Mouse (Mus musculus): ENCODE measurements around the gene Ccdc85a.

The Ccdc85a gene

GRCm38 (mm10) chr11:28583911-28584434 lies at the start of gene Ccdc85a:
Gene Ccdc85a, minus strand, starts transcription at chr11:28584324.
- peak; percentile 83 to 94 for DNase-seq (ENCODE audit: inconsistent age in 2 of 2, low spot score in 1 of 2)

- DNase-seq (ENCODE audit: inconsistent age in 2 of 2, low spot score in 1 of 2) = no peak
These were observed 49.5 kb upstream of the Ccdc85a start for GRCm38 (mm10) chr11:28633571-28634125.

- DNase-seq (ENCODE audit: inconsistent age in 2 of 2, low spot score in 1 of 2) = no peak
These were observed 49.0 kb upstream of the Ccdc85a start for GRCm38 (mm10) chr11:28633093-28633492.

GRCm38 (mm10) chr11:28630771-28631170 lies 46.6 kb upstream of the Ccdc85a start:
- no peak for DNase-seq (ENCODE audit: inconsistent age in 2 of 2, low spot score in 1 of 2)

GRCm38 (mm10) chr11:28610781-28611491 lies 26.8 kb upstream of the Ccdc85a start:
- DNase-seq (ENCODE audit: inconsistent age in 2 of 2, low spot score in 1 of 2) = peak in 1 of 2 experiments; percentile 20

- peak; percentile 23 to 65 for DNase-seq (ENCODE audit: inconsistent age in 2 of 2, low spot score in 1 of 2)
These were observed 800 bp downstream of the Ccdc85a start for GRCm38 (mm10) chr11:28583138-28583910.

- peak; percentile 13 to 44 for DNase-seq (ENCODE audit: inconsistent age in 2 of 2, low spot score in 1 of 2)
These were observed 1.9 kb downstream of the Ccdc85a start for GRCm38 (mm10) chr11:28582218-28582617.

- no peak for DNase-seq (ENCODE audit: inconsistent age in 2 of 2, low spot score in 1 of 2)
These were observed 11.7 kb downstream of the Ccdc85a start for GRCm38 (mm10) chr11:28572423-28572822.

GRCm38 (mm10) chr11:28556420-28556819 lies 27.7 kb downstream of the Ccdc85a start:
- no peak for DNase-seq (ENCODE audit: inconsistent age in 2 of 2, low spot score in 1 of 2)

GRCm38 (mm10) chr11:28543429-28543828 lies 40.7 kb downstream of the Ccdc85a start:
- DNase-seq (ENCODE audit: inconsistent age in 2 of 2, low spot score in 1 of 2) = peak in 1 of 2 experiments; percentile 11

- DNase-seq (ENCODE audit: inconsistent age in 2 of 2, low spot score in 1 of 2) = peak in 1 of 2 experiments; percentile 32
These were observed 42.8 kb downstream of the Ccdc85a start for GRCm38 (mm10) chr11:28541307-28541706.

GRCm38 (mm10) chr11:28533286-28533685 lies 50.8 kb downstream of the Ccdc85a start:
- no peak for DNase-seq (ENCODE audit: inconsistent age in 2 of 2, low spot score in 1 of 2)

- no peak for DNase-seq (ENCODE audit: inconsistent age in 2 of 2, low spot score in 1 of 2)
These were observed 82.9 kb downstream of the Ccdc85a start for GRCm38 (mm10) chr11:28501190-28501589.

- peak in 1 of 2 experiments; percentile 27 for DNase-seq (ENCODE audit: inconsistent age in 2 of 2, low spot score in 1 of 2)
These were observed 87.1 kb downstream of the Ccdc85a start for GRCm38 (mm10) chr11:28497034-28497433.

- no peak for DNase-seq (ENCODE audit: inconsistent age in 2 of 2, low spot score in 1 of 2)
These were observed 90.8 kb downstream of the Ccdc85a start for GRCm38 (mm10) chr11:28493362-28493761.

GRCm38 (mm10) chr11:28491330-28491729 lies 92.8 kb downstream of the Ccdc85a start:
- DNase-seq (ENCODE audit: inconsistent age in 2 of 2, low spot score in 1 of 2) = no peak

GRCm38 (mm10) chr11:28484083-28484729 lies 99.9 kb downstream of the Ccdc85a start:
- DNase-seq (ENCODE audit: inconsistent age in 2 of 2, low spot score in 1 of 2) = no peak

GRCm38 (mm10) chr11:28477088-28477487 lies 107.0 kb downstream of the Ccdc85a start:
- no peak for DNase-seq (ENCODE audit: inconsistent age in 2 of 2, low spot score in 1 of 2)

GRCm38 (mm10) chr11:28465726-28466125 lies 118.4 kb downstream of the Ccdc85a start:
- DNase-seq (ENCODE audit: inconsistent age in 2 of 2, low spot score in 1 of 2) = no peak

- no peak for DNase-seq (ENCODE audit: inconsistent age in 2 of 2, low spot score in 1 of 2)
These were observed 119.2 kb downstream of the Ccdc85a start for GRCm38 (mm10) chr11:28464926-28465325.

- no peak for DNase-seq (ENCODE audit: inconsistent age in 2 of 2, low spot score in 1 of 2)
These were observed 125.0 kb downstream of the Ccdc85a start for GRCm38 (mm10) chr11:28459165-28459564.
